Mouse (Mus musculus) heart, adult 2 months (tissue): Measurements from ENCODE around the gene Tlx2.

Experiments used
- CTCF ChIP-seq: fragments of 200-600 bp; IDR thresholded peaks from 2 replicates; pipeline ENCODE4 v1.8.1; 2022; ENCODE audit warnings: antibody characterized with exemption, mild to moderate bottlenecking, moderate library complexity
- POLR2A ChIP-seq: fragments of 200-500 bp; IDR thresholded peaks from 2 replicates; pipeline ENCODE4 v1.6.1; 2011; ENCODE audit warnings: mild to moderate bottlenecking, low read depth, low read length, control low read depth; ENCODE audit not compliant: insufficient read depth

- TF ChIP-seq POLR2A (peak; percentile 52), CTCF (peak; percentile 85)
These were observed 8.3 kb upstream of the Tlx2 start for GRCm38 (mm10) chr6:83078324-83078858.
